Mouse (Mus musculus) gastrocnemius, adult 18-20 months (tissue): ENCODE data around the gene Gm20388. TPM values are rescaled to one million over a fixed set of nuclear protein-coding genes. Genes with fewer than 3 reads are reported as not detected.
A peak's percentile ranks its signal among the peaks of the same experiment; 100 is the strongest.
"Not testable (repeated sequence)": the region's sequence is repeated elsewhere in the genome, so short reads cannot be mapped to it uniquely, and the experiment has no call there.

ENCODE experiments used
- DNase-seq: peaks from one replicate; pipeline ENCODE4 v3.0.0; 2021; ENCODE audit warnings: low spot score
- total RNA-seq, 2 experiments: library from RNA; stranded (reverse); gene quantifications; 2 replicates each; pipeline ENCODE4 v1.2.3; 2021

Gene Gm20388
- total RNA-seq, 2 experiments from 2014 or later = 10.5 to 12.3 TPM

GRCm38 (mm10) chr8:122622727-122623126 lies 2712.1 kb downstream of the Gm20388 start, which contains the start of gene Pabpn1l:
Gene Pabpn1l (minus strand): TSS chr8:122622739.
- no peak for DNase-seq

GRCm38 (mm10) chr8:122623844-122624642 lies 2713.4 kb downstream of the Gm20388 start:
- peak; percentile 66 for DNase-seq

- no peak for DNase-seq
Measured at GRCm38 (mm10) chr8:122624653-122625052, 2714.0 kb downstream of the Gm20388 start.

GRCm38 (mm10) chr8:122625811-122626210 lies 2715.2 kb downstream of the Gm20388 start:
- DNase-seq = no peak

- DNase-seq = no peak
Measured at GRCm38 (mm10) chr8:122626896-122627295, 2716.3 kb downstream of the Gm20388 start.

- DNase-seq = no peak
Measured at GRCm38 (mm10) chr8:122629388-122629787, 2718.7 kb downstream of the Gm20388 start.

- no peak for DNase-seq
Measured at GRCm38 (mm10) chr8:122630696-122631095, 2720.1 kb downstream of the Gm20388 start.

- not testable (repeated sequence) for DNase-seq
Measured at GRCm38 (mm10) chr8:122632134-122632533, 2721.5 kb downstream of the Gm20388 start.

- DNase-seq = no peak
Measured at GRCm38 (mm10) chr8:122633205-122633604, 2722.6 kb downstream of the Gm20388 start.

GRCm38 (mm10) chr8:122635878-122636802 lies 2725.5 kb downstream of the Gm20388 start:
- no peak for DNase-seq

- peak; percentile 84 for DNase-seq
Measured at GRCm38 (mm10) chr8:122636803-122637175, 2726.1 kb downstream of the Gm20388 start.

GRCm38 (mm10) chr8:122637230-122637629 lies 2726.6 kb downstream of the Gm20388 start:
- DNase-seq = no peak

- no peak for DNase-seq
Measured at GRCm38 (mm10) chr8:122638601-122639000, 2728.0 kb downstream of the Gm20388 start.

- DNase-seq = peak; percentile 57
Measured at GRCm38 (mm10) chr8:122639521-122640248, 2729.0 kb downstream of the Gm20388 start.

- DNase-seq = no peak
Measured at GRCm38 (mm10) chr8:122640825-122641224, 2730.2 kb downstream of the Gm20388 start.

- DNase-seq = no peak
Measured at GRCm38 (mm10) chr8:122641406-122641805, 2730.8 kb downstream of the Gm20388 start.

- no peak for DNase-seq
Measured at GRCm38 (mm10) chr8:122642071-122642470, 2731.4 kb downstream of the Gm20388 start.

GRCm38 (mm10) chr8:122644175-122644954 lies 2733.7 kb downstream of the Gm20388 start:
- DNase-seq = no peak

- peak; percentile 65 for DNase-seq
Measured at GRCm38 (mm10) chr8:122646337-122646736, 2735.7 kb downstream of the Gm20388 start.

GRCm38 (mm10) chr8:122648192-122648970 lies 2737.7 kb downstream of the Gm20388 start:
- no peak for DNase-seq
